Mouse (Mus musculus) neural tube, embryonic 14.5 days (tissue): Measurements from ENCODE around the gene Rfpl4. TPM values are rescaled to one million over a fixed set of nuclear protein-coding genes. Genes with fewer than 3 reads are reported as not detected.
"Not testable (repeated sequence)": the region's sequence is repeated elsewhere in the genome, so short reads cannot be mapped to it uniquely, and the experiment has no call there.

Experiments used
- ATAC-seq: fragments of 200-750 bp; cut with Nextera tagmentation; 2 replicates; pipeline ENCODE4 v1.8.0; 2017; ENCODE audit warnings: low read depth, mild to moderate bottlenecking, moderate TSS enrichment, moderate library complexity
- H3K27ac ChIP-seq: fragments of 300-500 bp; sonication (generic); 2 replicates; pipeline ENCODE4 v1.5.1; 2014; ENCODE audit warnings: low read depth, mild to moderate bottlenecking, control low read depth, low read length, moderate library complexity, mixed read lengths
- H3K27me3 ChIP-seq: fragments of 300-500 bp; sonication (generic); 2 replicates; pipeline ENCODE4 v1.6.1; 2014; ENCODE audit warnings: low read length; ENCODE audit not compliant: control insufficient read depth, insufficient read depth
- H3K36me3 ChIP-seq: fragments of 300-500 bp; sonication (generic); 2 replicates; pipeline ENCODE4 v1.6.1; 2014; ENCODE audit warnings: low read length, mixed read lengths; ENCODE audit not compliant: control insufficient read depth, insufficient read depth
- H3K4me1 ChIP-seq: fragments of 300-500 bp; sonication (generic); 2 replicates; pipeline ENCODE4 v1.6.1; 2014; ENCODE audit warnings: low read length; ENCODE audit not compliant: control insufficient read depth, insufficient read depth
- H3K4me2 ChIP-seq: fragments of 300-500 bp; sonication (generic); 2 replicates; pipeline ENCODE4 v1.6.1; 2014; ENCODE audit warnings: mild to moderate bottlenecking, low read depth, low read length, control low read depth
- H3K4me3 ChIP-seq: fragments of 300-500 bp; sonication (generic); 2 replicates; pipeline ENCODE4 v1.5.1; 2014; ENCODE audit warnings: low read depth, low read length, control low read depth, mixed read lengths
- H3K9ac ChIP-seq: fragments of 300-500 bp; sonication (generic); replicated peaks from 2 replicates; pipeline ENCODE4 v1.6.1; 2014; ENCODE audit warnings: low read depth, mild to moderate bottlenecking, control low read depth, low read length, mixed read lengths
- H3K9me3 ChIP-seq: fragments of 300-500 bp; sonication (generic); 2 replicates; pipeline ENCODE4 v1.6.1; 2016; ENCODE audit warnings: low read length; ENCODE audit not compliant: control insufficient read depth
- WGBS: fragments of 180-500 bp; shearing (Covaris S2); extraction: QIAGEN DNeasy Blood & Tissue Kit; methylation state at CpG from one replicate; pipeline ENCODE4 v1.1.7; 2014; 5-methylcytosine and 5-hydroxymethylcytosine counted together
- polyA plus RNA-seq: library from polyadenylated mRNA; unstranded; fragments of >200 nt; fragmentation: Nextera tagmentation; extraction: Ambion mirVana; gene quantifications from 2 replicates; pipeline ENCODE4 v1.2.1, GENCODE M21; 2014

Gene Rfpl4
- polyA plus RNA-seq, 1 experiment from 2014 or later, result not detected

GRCm38 (mm10) chr7:5083325-5084105 is 33.2 kb downstream of the Rfpl4 start:
- Histone ChIP-seq H3K9ac (no peak overlapping the region), H3K36me3 (0 out of 2 replicates have a peak, but pooled peaks cover 6% of the 10 kb centered on the region), H3K4me2 (no peak overlapping the region), H3K9me3 (no peaks in the 10 kb centered on the region), H3K4me3 (no peak overlapping the region), H3K27me3 (no peaks in the 10 kb centered on the region; the same call in 1 of the 2 replicates), H3K4me1 (peaks cover 12% of the 10 kb centered on the region; the same call in 1 of the 2 replicates), H3K27ac (no peak overlapping the region)
- WGBS, result 96% methylated on average over 18 of the region's 18 CpGs
- ATAC-seq, result no peak

GRCm38 (mm10) chr7:5081939-5082338 is 34.8 kb downstream of the Rfpl4 start:
- no peaks in the 10 kb centered on the region for H3K9me3 ChIP-seq
- H3K9ac ChIP-seq, result no peak overlapping the region
- no peaks in the 10 kb centered on the region; the same call in 1 of the 2 replicates for H3K27me3 ChIP-seq
- H3K4me1 ChIP-seq, result peaks cover 12% of the 10 kb centered on the region; the same call in 1 of the 2 replicates
- 97% methylated on average over 2 of the region's 2 CpGs for WGBS
- peak overlapping the region; percentile 14; the same call in 1 of the 2 replicates for H3K4me2 ChIP-seq
- no peak for ATAC-seq
- no peak overlapping the region for H3K4me3 ChIP-seq
- H3K27ac ChIP-seq, result no peak overlapping the region
- H3K36me3 ChIP-seq, result peaks cover 22% of the 10 kb centered on the region

GRCm38 (mm10) chr7:5081241-5081640 is 35.5 kb downstream of the Rfpl4 start:
- Histone ChIP-seq H3K9me3 (no peaks in the 10 kb centered on the region), H3K9ac (peak overlapping the region; percentile 94; the same call in 1 of the 2 replicates), H3K27ac (no peak overlapping the region), H3K4me2 (peak overlapping the region; percentile 71), H3K36me3 (peaks cover 29% of the 10 kb centered on the region), H3K4me1 (peaks cover 12% of the 10 kb centered on the region; the same call in 1 of the 2 replicates), H3K27me3 (no peaks in the 10 kb centered on the region; the same call in 1 of the 2 replicates), H3K4me3 (peak overlapping the region; percentile 93)
- WGBS, result 78% methylated on average over 6 of the region's 6 CpGs
- ATAC-seq, result no peak

- Histone ChIP-seq H3K4me3 (peak overlapping the region; percentile 93), H3K36me3 (peaks cover 32% of the 10 kb centered on the region)
These were observed 35.9 kb downstream of the Rfpl4 start for GRCm38 (mm10) chr7:5080815-5081214.

GRCm38 (mm10) chr7:5080010-5080751 is 36.6 kb downstream of the Rfpl4 start, which contains the start of gene Epn1:
TSS of gene Epn1 (plus strand) at chr7:5080235.
- Histone ChIP-seq H3K9ac (peak within 1 kb of the TSS; percentile 94), H3K4me2 (peak within 1 kb of the TSS; percentile 71), H3K9me3 (no peaks in the 10 kb centered on the region), H3K27ac (peak within 1 kb of the TSS; percentile 90), H3K4me1 (peaks cover 12% of the 10 kb centered on the region; the same call in 1 of the 2 replicates), H3K27me3 (no peaks in the 10 kb centered on the region; the same call in 1 of the 2 replicates), H3K36me3 (peaks cover 38% of the 10 kb centered on the region), H3K4me3 (peak within 1 kb of the TSS; percentile 93)
- ATAC-seq, result peak; percentile 98
- WGBS, result under 1% methylated on average over 77 of the region's 81 CpGs

More at GRCm38 (mm10) chr7:5080815-5081214, 35.9 kb downstream of the Rfpl4 start:
- peak overlapping the region; percentile 71 for H3K4me2 ChIP-seq
- H3K9me3 ChIP-seq, result no peaks in the 10 kb centered on the region
- 20% methylated on average over 6 of the region's 6 CpGs for WGBS
- H3K27ac ChIP-seq, result peak overlapping the region; percentile 90; the same call in 1 of the 2 replicates
- no peak for ATAC-seq
- peaks cover 12% of the 10 kb centered on the region; the same call in 1 of the 2 replicates for H3K4me1 ChIP-seq
- no peaks in the 10 kb centered on the region; the same call in 1 of the 2 replicates for H3K27me3 ChIP-seq
- peak overlapping the region; percentile 94 for H3K9ac ChIP-seq

GRCm38 (mm10) chr7:5079365-5080009 is 37.3 kb downstream of the Rfpl4 start:
- peak; percentile 61 for ATAC-seq
- H3K4me3 ChIP-seq, result peak overlapping the region; percentile 93
- H3K36me3 ChIP-seq, result peaks cover 39% of the 10 kb centered on the region
- WGBS, result 50% methylated on average over 9 of the region's 13 CpGs
- H3K4me2 ChIP-seq, result peak overlapping the region; percentile 71
- H3K9me3 ChIP-seq, H3K27me3 ChIP-seq: not testable (repeated sequence)
- peak overlapping the region; percentile 90 for H3K27ac ChIP-seq
- H3K9ac ChIP-seq, result peak overlapping the region; percentile 32; the same call in 1 of the 2 replicates
- H3K4me1 ChIP-seq, result peaks cover 12% of the 10 kb centered on the region; the same call in 1 of the 2 replicates

GRCm38 (mm10) chr7:5076931-5077330 is 39.8 kb downstream of the Rfpl4 start:
- no peak for ATAC-seq
- Histone ChIP-seq H3K27me3 (no peaks in the 10 kb centered on the region; the same call in 1 of the 2 replicates), H3K9ac (no peak overlapping the region), H3K9me3 (no peaks in the 10 kb centered on the region), H3K4me2 (no peak overlapping the region), H3K36me3 (peaks cover 57% of the 10 kb centered on the region), H3K4me1 (peaks cover 9% of the 10 kb centered on the region; the same call in 1 of the 2 replicates), H3K27ac (no peak overlapping the region), H3K4me3 (no peak overlapping the region)
- 90% methylated on average over 2 of the region's 2 CpGs for WGBS

- no peak for ATAC-seq
- no peaks in the 10 kb centered on the region for H3K27me3 ChIP-seq
- H3K4me2 ChIP-seq, result no peak overlapping the region
- peaks cover 75% of the 10 kb centered on the region for H3K36me3 ChIP-seq
- no peaks in the 10 kb centered on the region for H3K4me1 ChIP-seq
- WGBS, result 94% methylated on average over 5 of the region's 5 CpGs
- H3K27ac ChIP-seq, result no peak overlapping the region
- no peak overlapping the region for H3K4me3 ChIP-seq
- H3K9ac ChIP-seq, result no peak overlapping the region
- H3K9me3 ChIP-seq, result no peaks in the 10 kb centered on the region
These were observed 41.8 kb downstream of the Rfpl4 start for GRCm38 (mm10) chr7:5074984-5075383.
